In genomic region chr11:22860335-22861227, GRCm38 (mm10) we compare ENCODE assay signal across 8 mouse cellular contexts. TPM values are rescaled to one million over a fixed set of nuclear protein-coding genes. Genes with fewer than 3 reads are reported as not detected.
DNase-seq lines count a peak whose midpoint lies in the region; ATAC-seq and TF ChIP-seq lines count a peak whose summit lies in the region.

TSS of gene B3gnt2 (minus strand) at chr11:22860961.

- peak within 1 kb of the TSS; percentile 87 for H3K4me2 ChIP-seq in embryonic facial prominence, embryonic 14.5 days (ENCODE audit: low read depth, low read length)
- peak within 1 kb of the TSS; percentile 96 for H3K4me2 ChIP-seq in heart, embryonic 16.5 days (ENCODE audit: low read depth, low read length)

- peaks cover 6 to 8% of the 10 kb centered on the region in 2 experiments; a peak in 2 of 4 replicates for H3K4me1 ChIP-seq in ES-E14 (ENCODE audit: control insufficient read depth in 2 of 2, insufficient read depth in 2 of 2, low read length in 2 of 2, poor library complexity in 1 of 2)
- H3K4me1 ChIP-seq in embryonic facial prominence, embryonic 14.5 days (ENCODE audit: control insufficient read depth, insufficient read depth, low read length) = peaks cover 14% of the 10 kb centered on the region
- peaks cover 15% of the 10 kb centered on the region; the same call in 1 of the 2 replicates for H3K4me1 ChIP-seq in heart, embryonic 16.5 days (ENCODE audit: control insufficient read depth, insufficient read depth, low read length)
- peaks cover 11% of the 10 kb centered on the region for H3K4me1 ChIP-seq in thymus, adult 2 months (replicated peaks; ENCODE audit: control insufficient read depth, insufficient read depth, low read length)

- peak within 1 kb of the TSS; percentile 86 for H3K27ac ChIP-seq in ES-E14 (ENCODE audit: insufficient read depth, low read depth, low read length, poor library complexity, severe bottlenecking)
- peak within 1 kb of the TSS; percentile 65 for H3K27ac ChIP-seq in embryonic facial prominence, embryonic 14.5 days (replicated peaks; ENCODE audit: low read depth, low read length)
- peak within 1 kb of the TSS; percentile 87 for H3K27ac ChIP-seq in heart, embryonic 16.5 days (ENCODE audit: low read length)
- H3K27ac ChIP-seq in macrophage = peak within 1 kb of the TSS; percentile 96
- peak within 1 kb of the TSS; percentile 89 for H3K27ac ChIP-seq in thymus, adult 2 months (ENCODE audit: control insufficient read depth, insufficient read depth, low read length)

- no peak for TF ChIP-seq CTCF in thymus, adult 2 months (IDR thresholded peaks at IDR 0.05; ENCODE audit: borderline replicate concordance, control insufficient read depth, extremely low read depth, insufficient read depth, low read length, poor library complexity)

- H3K9me3 ChIP-seq in ES-E14 (ENCODE audit: control insufficient read depth, insufficient read depth, low read depth, low read length) = no peaks in the 10 kb centered on the region
- no peaks in the 10 kb centered on the region for H3K9me3 ChIP-seq in embryonic facial prominence, embryonic 14.5 days (ENCODE audit: control insufficient read depth, low read length)
- no peaks in the 10 kb centered on the region for H3K9me3 ChIP-seq in heart, embryonic 16.5 days (replicated peaks; ENCODE audit: control insufficient read depth, low read length)

- DNase-seq in 3134 (ENCODE audit: extremely low read depth, insufficient read length, low spot score) (peak; percentile 79), ES-E14 (ENCODE audit: low read depth, low spot score) (peak; percentile 41)
- DNase-seq in embryonic facial prominence, embryonic 14.5 days (ENCODE audit: low spot score) = peak; percentile 56
- DNase-seq in layer of hippocampus, postnatal 25 days (ENCODE audit: extremely low spot score in 1 of 2, low spot score in 1 of 2) = no peak
- peak; percentile 65 for DNase-seq in thymus, adult 2 months
- DNase-seq in cerebellum, adult 11 months = no peak

- peaks cover 53% of the 10 kb centered on the region for H3K27me3 ChIP-seq in embryonic facial prominence, embryonic 14.5 days (replicated peaks; ENCODE audit: control insufficient read depth, insufficient read depth, low read length)
- H3K27me3 ChIP-seq in heart, embryonic 16.5 days (ENCODE audit: control insufficient read depth, insufficient read depth, low read length) = no peaks in the 10 kb centered on the region; the same call in 1 of the 2 replicates
- no peaks in the 10 kb centered on the region for H3K27me3 ChIP-seq in thymus, adult 2 months (ENCODE audit: control insufficient read depth, insufficient read depth, low read length)

- H3K36me3 ChIP-seq in ES-E14 (ENCODE audit: control insufficient read depth, insufficient read depth, low read length, poor library complexity, severe bottlenecking) = no peaks in the 10 kb centered on the region
- H3K36me3 ChIP-seq in embryonic facial prominence, embryonic 14.5 days (ENCODE audit: control insufficient read depth, insufficient read depth, low read length) = no peaks in the 10 kb centered on the region
- H3K36me3 ChIP-seq in heart, embryonic 16.5 days (ENCODE audit: control insufficient read depth, insufficient read depth) = no peaks in the 10 kb centered on the region
- no peaks in the 10 kb centered on the region for H3K36me3 ChIP-seq in macrophage (ENCODE audit: inconsistent target)
- H3K36me3 ChIP-seq in thymus, adult 2 months (ENCODE audit: control insufficient read depth, insufficient read depth, low read length) = no peaks in the 10 kb centered on the region

- peak within 1 kb of the TSS; percentile 78 for H3K9ac ChIP-seq in ES-E14 (ENCODE audit: insufficient read depth, low read depth, low read length, poor library complexity, severe bottlenecking)
- peak within 1 kb of the TSS; percentile 70 for H3K9ac ChIP-seq in embryonic facial prominence, embryonic 14.5 days (ENCODE audit: low read depth, low read length)
- peak within 1 kb of the TSS; percentile 80 for H3K9ac ChIP-seq in heart, embryonic 16.5 days (ENCODE audit: low read length)

- peaks cover 42% of the 10 kb centered on the region for H3K79me2 ChIP-seq in macrophage (ENCODE audit: inconsistent target)

- peak; percentile 7; the same call in 1 of the 2 replicates for ATAC-seq in embryonic facial prominence, embryonic 14.5 days (ENCODE audit: low read depth)
- ATAC-seq in heart, embryonic 16.5 days (replicated peaks; ENCODE audit: extremely low read depth, insufficient read depth, low FRiP score) = 0 out of 2 replicates have a peak, but pooled peaks have one; percentile 10

- 4% methylated on average over 37 of the region's 41 CpGs for WGBS in embryonic facial prominence, embryonic 14.5 days
- 8% methylated on average over 41 of the region's 41 CpGs for WGBS in heart, embryonic 16.5 days
- 13% methylated on average over 41 of the region's 41 CpGs for WGBS in macrophage (ENCODE audit: missing documents)
- 12% methylated on average over 41 of the region's 41 CpGs for WGBS in thymus, adult 2 months

- no peak for TF ChIP-seq POLR2A in thymus, adult 2 months (IDR thresholded peaks at IDR 0.05; ENCODE audit: control insufficient read depth, extremely low read depth, insufficient read depth, low read length, poor library complexity)

- H3K4me3 ChIP-seq in ES-E14 (ENCODE audit: insufficient read depth in 1 of 2, low read depth in 1 of 2, low read length in 2 of 2, poor library complexity in 1 of 2, severe bottlenecking in 1 of 2) (peak within 1 kb of the TSS; percentile 94 to 97), macrophage (ENCODE audit: inconsistent target) (peak within 1 kb of the TSS; percentile 64)
- peak within 1 kb of the TSS; percentile 76 for H3K4me3 ChIP-seq in embryonic facial prominence, embryonic 14.5 days (ENCODE audit: low read depth, low read length)
- peak within 1 kb of the TSS; percentile 90 for H3K4me3 ChIP-seq in heart, embryonic 16.5 days (ENCODE audit: low read length)
- peak within 1 kb of the TSS; percentile 100 for H3K4me3 ChIP-seq in thymus, adult 2 months (ENCODE audit: control insufficient read depth, insufficient read depth, low read length)

- in situ Hi-C loops in ES-E14 (cut with MboI; ENCODE audit: low sequenced_read_pairs in 2 of 2, unreplicated experiment in 2 of 2) = no loop called here

TF ChIP-seq in ES-E14, 5 proteins besides CTCF, POLR2A, EP300 and RAD21:
- TF ChIP-seq ZC3H11A (IDR thresholded peaks at IDR 0.05; ENCODE audit: borderline replicate concordance, low read depth, low read length) (no peak), CHD2 (IDR thresholded peaks at IDR 0.05; ENCODE audit: low read depth, low read length) (0 out of 2 replicates have a peak, but pooled peaks have one; percentile 23), MAFK (IDR thresholded peaks at IDR 0.05; ENCODE audit: insufficient read depth, low read depth, low read length) (no peak), HCFC1 (IDR thresholded peaks at IDR 0.05; ENCODE audit: borderline replicate concordance, insufficient read depth, low read length) (peak; percentile 31; the same call in 1 of the 2 replicates), ZNF384 (IDR thresholded peaks at IDR 0.05; ENCODE audit: low read depth, low read length) (peak; percentile 94)

RNA-seq across cellular contexts. Expression of gene B3gnt2, which starts in this region (rescaled TPM):
- total RNA-seq in ES-E14 (2012; rRNA removed) = 25.7 and 52.9 TPM in 2 replicates
- 6.4 and 9.2 TPM in 2 replicates for polyA plus RNA-seq in embryonic facial prominence, embryonic 14.5 days (2014; fragmentation: Nextera tagmentation; extraction: Ambion mirVana)
- polyA plus RNA-seq in heart, embryonic 16.5 days (2015; fragmentation: Nextera tagmentation; extraction: Ambion mirVana) = 6.4 and 6.9 TPM in 2 replicates
- 10 to 100 TPM; 13.6 to 15.9 TPM for total RNA-seq in layer of hippocampus, postnatal 25 days (2021)
- total RNA-seq in macrophage (2018; cell fraction: chromatin; rRNA removed) = 100 to 1,000 TPM in 9 of 26 experiments, 10 to 100 TPM in 17; 43.8 to 185 (median 90.5) TPM
- 100 to 1,000 TPM in 22 of 26 experiments, 10 to 100 TPM in 4; 85.2 to 192 (median 117) TPM for total RNA-seq in macrophage (2018; cell fraction: cytosol; rRNA removed)
- total RNA-seq in macrophage (2018; cell fraction: nucleus; rRNA removed) = 100 to 1,000 TPM in 25 of 26 experiments, 10 to 100 TPM in 1; 81.7 to 283 (median 169) TPM
- 41.8 to 69.9 TPM (median 65.2 TPM) in 3 replicates for polyA plus RNA-seq in macrophage (2018)
- 35.4 and 41.4 TPM in 2 replicates for polyA plus RNA-seq in thymus, adult 2 months (2012; rRNA removed)

Comparison
In these comparisons a context has a peak if more than half of its experiments do, and no peak if none do; other contexts are left out.
1. DNase-seq: peak in 3134 (single experiment), ES-E14 (single experiment), embryonic facial prominence, embryonic 14.5 days (single experiment) and thymus, adult 2 months (single experiment); none in layer of hippocampus, postnatal 25 days (0 of 2) and cerebellum, adult 11 months (single experiment).
2. Peak in every context shown above with its lines, with median percentiles within 50 percentile points of each other: H3K27ac ChIP-seq, H3K4me3 ChIP-seq and H3K9ac ChIP-seq.